Mouse (Mus musculus): Measurements from ENCODE around the gene Slc6a19.

DNA sequence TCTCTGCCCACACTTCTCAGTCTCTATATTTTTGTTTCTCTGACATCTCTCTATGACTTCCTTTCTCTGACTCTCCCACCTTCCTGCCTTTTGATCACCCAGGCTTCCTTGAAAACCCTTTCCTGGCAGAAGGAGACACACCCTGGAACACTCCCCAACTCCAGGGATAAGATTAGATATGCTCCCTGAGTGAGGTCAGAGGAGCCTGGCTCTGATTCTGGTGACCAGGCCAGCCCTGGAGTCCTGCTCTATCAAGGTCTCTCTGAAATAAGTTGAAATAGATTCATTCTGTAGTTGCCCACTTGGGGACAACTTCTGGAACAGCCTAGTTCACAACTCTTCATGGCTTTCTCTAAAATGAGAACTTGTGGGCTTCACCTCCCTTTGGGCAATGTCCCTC is 24.0 kb upstream of the Slc6a19 start:
- TF ChIP-seq CTCF (IDR thresholded peaks at IDR 0.05; ENCODE audit: low read depth, low read length): no peak
- no peak for TF ChIP-seq POLR2A (IDR thresholded peaks at IDR 0.05; ENCODE audit: extremely low read depth, insufficient read depth, low read length)

Data from liver, adult 2 months (tissue).